Mouse (Mus musculus) urinary bladder, postnatal 4 days (tissue): ENCODE results near the gene Apbb2.

ENCODE experiments used
- DNase-seq, 2 experiments: peaks; one replicate each; pipeline ENCODE4 v3.0.0; 2021 to 2022; ENCODE audit warnings: low spot score in 2 of 2

Gene Apbb2

DNA sequence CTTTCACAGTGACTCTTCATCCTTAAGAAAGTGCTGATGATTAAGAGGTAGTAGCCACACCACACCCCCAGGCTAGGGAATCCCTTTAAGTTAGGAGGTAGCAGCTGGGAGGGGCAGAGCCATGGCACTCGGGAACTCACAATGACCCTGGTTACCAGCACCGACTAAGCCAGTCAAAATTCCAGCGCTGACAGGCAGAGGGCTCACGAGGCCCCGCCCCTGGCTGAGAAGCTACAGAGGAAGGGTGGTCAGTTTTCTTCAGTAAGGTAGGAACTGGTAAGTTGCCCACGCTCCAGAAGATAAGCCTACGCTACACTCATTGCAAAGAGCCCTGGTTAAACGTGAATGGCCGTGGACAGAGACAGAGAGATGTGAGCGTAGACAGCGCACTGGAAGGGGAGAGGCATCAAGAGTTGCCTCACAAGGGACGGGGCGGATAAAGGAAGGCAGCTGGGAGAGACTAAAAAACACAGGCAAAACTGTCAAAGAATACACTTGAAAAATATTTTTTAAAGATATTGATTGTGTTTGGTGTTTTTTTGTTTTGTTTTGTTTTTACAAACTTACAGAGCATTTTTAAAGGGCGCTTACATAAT lies 100.1 kb downstream of the Apbb2 start:
- DNase-seq, result no peak

DNA sequence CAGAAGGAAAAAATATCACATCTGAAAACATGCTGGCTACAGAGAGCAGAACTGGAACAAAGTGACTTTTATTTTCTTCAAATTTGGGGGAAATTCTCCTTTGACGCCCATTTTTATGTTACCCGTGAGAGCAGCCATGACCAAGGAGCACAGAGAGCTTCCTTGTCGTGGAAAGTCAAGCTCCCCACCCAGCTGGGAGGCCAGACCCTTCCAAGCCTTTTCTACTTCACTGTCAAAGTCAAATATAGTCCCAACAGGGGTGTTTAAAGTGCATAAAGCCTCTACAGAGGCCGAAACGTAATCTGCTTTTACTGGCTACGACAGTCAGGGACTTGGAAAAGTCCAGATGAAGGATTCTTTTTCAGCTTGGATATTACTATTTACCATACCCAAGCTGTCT lies 101.1 kb downstream of the Apbb2 start:
- no peak for DNase-seq

DNA sequence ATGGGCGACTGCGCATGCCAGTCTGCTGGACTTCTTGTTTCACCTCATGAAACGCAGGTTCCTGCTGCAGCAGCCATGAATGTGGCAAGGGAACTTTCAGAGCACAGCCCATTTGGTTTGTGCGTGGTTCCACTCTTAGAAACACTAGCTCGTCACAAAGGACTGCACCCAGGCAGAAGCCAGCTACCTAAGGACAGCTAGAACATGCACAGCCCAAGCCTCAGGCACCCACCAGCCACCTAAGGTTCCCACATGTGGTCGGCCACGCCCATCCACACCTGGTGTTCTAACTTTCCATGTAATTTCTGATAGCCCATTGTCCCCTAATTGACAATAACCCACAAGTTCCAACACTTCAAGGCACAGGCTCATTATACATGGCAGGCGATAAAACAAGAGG lies 102.3 kb downstream of the Apbb2 start:
- DNase-seq, result no peak

DNA sequence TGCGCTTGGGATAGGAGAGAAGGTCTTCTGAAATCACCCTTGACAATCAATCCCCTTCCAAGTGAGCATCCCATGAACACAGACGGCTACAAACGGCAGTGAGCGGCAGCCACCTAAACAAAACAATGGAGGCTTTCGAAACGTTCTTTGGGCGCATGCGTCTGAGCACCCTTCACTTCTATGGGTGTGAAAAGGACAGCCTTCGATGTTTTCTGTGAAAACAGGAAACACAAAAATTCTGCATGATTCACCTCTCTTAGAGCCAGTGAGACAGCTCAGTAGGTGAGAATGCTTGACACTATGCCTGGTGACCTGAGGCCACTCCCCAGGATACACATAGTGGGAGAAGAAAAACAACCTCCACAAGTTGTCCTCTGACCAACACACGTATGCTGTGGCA lies 103.3 kb downstream of the Apbb2 start:
- DNase-seq, result no peak

DNA sequence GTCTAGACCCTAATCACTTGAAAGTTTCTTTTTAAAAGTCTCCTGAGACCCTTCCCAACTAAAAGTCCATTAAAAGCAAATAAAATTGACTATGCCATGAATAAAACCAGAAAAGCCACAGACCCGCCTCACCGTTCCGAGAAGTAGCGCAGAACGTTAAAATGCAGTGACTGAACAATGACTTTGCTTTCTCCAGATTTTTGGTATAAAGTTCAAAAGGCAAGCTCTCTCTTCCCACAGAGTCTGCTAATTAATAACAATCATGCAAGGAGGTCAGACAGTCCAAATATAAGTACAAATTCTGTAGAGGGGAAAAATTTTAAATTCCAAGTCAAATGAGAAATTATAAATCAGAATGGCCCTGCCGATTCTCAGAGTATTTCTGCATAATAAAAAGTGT lies 103.9 kb downstream of the Apbb2 start:
- no peak for DNase-seq

DNA sequence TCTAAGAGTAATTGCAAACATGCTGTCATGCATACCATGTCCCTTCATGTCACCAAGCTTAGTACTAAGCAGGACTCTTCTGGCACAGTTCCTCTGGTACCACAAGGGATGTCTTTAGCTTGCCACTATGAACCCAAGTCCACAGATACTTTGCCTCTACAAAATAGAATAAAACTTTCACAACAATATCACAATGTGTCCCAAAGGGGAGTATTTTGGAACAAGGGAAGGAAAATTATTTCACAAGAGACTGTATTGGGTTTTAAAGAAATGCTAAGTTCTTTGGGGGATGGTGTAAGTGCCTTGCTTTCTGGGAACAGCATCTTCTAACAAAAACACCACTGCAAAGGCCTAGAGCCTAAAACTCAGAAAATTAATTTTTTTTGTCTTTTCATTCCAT lies 105.2 kb downstream of the Apbb2 start:
- DNase-seq, result no peak

DNA sequence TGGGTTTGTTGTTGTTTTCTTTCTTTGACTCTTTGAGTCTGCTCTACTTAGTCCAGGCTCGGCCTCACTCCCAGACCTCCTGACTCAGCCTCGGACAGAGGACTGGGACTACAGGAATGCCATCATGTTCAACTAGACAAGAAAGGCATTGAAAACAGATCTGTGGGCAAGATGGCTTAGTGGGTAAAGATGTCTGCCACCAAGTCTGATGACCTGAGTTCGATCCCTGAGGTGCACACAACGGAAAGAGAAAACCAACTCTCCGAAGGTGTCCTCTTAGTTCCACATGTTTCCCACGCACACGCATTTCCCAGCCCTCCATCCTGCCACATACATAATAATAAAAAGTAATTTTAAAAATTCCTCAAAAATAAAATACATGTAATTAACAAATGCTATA lies 106.1 kb downstream of the Apbb2 start:
- no peak for DNase-seq

DNA sequence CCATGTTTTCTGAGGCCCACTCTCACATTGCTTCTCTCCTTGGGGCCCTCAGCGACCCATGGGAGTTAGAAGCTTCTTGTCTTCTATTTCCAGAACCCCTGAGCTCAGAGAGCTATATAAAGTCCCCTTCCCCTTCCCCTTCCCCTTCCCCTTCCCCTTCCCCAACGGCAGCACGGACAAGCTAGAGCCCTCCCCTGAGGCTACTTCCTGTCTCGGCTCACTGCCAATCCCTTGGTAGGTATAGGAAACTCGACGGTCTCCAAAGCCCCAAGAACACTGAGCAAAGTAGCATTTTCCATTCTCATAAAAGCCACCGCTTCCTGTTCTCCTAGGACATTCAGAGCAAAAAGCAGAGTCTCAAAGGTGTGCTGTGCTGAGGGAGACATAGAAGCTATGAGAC lies 107.9 kb downstream of the Apbb2 start:
- DNase-seq, result no peak

DNA sequence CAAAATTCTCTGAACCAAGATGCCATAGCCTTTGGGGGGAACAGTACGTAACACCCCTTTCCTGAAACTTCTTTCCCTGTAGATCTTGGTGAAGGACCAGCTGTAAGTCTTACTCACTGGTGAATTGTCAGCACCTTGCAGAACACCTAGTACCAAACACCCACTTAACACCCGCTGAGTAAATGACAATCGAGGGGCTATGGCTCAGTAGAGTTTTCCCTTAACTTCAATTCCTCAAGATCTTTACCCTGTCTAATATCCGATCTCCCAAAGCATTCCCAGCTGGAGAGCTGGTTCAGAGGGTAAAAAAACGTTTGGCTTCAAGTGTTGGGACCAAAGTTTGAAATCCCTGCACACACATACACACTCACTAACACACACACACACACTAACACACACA lies 109.4 kb downstream of the Apbb2 start:
- DNase-seq, result no peak

DNA sequence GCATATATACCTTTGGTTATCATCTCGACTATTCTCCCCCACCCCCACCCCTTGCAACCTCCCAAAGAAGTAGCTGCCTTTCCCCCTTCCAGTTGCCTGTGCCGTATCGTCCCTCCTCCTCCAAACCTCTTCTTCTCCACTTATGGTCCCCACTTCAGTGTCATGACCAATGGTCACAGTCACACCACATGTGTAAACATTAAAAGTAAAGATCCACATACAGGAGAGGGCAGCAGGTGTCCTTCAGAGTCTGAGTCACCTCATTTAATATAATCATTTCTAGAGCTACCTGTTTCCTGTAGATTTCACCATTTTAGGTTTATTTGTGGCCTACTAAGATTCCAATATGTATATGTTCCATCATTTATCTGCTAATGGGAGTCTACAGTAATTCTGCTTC lies 113.0 kb downstream of the Apbb2 start:
- DNase-seq, result no peak

DNA sequence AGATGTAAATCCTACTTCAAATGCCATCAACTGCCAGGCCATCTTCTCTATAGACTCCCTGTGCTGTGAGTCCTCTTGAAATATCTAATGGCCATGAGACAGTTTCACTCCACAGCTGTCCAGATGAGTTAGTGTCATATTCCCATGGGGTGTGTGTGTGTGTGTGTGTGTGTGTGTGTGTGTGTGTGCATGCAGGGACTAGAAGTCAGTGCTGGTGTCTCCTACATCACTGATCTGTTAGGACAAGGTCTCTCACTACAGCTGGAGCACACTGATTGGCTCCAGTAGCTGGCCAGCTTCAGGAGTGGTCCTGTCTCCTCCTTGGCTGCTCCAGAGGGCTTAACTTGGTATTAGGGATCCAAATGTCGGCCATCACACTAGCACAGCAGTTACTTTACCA lies 113.5 kb downstream of the Apbb2 start:
- DNase-seq, result no peak

DNA sequence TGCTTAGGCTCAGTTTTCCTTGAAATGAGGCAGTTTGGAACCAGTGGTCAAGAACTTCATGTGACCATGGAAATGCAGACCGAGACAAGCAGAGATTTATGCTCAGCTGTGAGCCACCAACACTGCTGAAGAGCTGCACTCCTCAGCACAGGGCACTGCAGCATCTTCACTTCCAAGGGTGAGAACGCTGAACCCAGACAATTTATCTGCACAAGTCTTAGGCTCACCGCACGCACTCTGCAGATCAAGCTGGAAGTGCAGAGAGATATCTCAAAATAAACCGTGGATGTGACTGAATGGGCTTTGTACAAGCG lies 114.2 kb downstream of the Apbb2 start:
- DNase-seq, result no peak

DNA sequence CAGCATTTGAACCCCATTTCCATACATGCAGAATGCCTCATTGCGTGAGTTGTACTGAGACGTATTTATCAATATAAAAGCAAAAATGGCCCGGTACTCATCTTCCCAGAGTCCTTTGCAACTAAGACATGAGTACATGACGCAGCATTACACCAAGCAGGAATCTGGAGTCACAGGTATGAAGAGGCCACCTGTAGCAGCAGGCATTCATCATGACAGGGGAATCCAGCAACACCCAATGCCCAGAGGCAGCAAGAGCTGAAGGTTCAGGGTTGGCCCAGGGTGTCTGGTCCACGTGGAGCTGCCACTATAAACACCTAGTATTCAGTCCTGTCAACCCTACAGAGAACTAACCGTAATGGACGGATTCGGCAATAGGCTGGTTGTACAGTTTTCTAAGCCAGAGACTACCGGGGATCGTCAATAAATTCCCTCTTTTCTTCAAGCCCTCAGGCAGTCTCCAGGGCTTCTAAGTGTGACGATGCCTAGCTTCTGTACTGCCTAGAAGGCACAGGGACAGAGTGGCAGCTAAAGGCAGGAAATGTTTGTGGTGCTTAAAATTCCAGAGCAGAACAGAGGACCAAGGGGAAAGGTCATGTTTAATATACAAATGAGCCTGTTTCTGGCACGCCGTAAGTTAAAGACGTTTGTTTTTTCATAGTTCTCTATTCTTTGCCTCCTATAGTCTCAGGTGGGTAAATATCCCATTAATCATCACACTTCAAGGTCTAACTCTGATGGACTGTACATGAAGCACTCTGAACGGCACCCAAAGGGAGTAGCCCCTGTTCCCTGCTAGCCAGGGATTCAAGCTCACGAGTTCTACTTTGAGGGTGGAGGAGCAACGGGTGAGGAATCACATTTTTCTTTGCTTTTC lies 114.8 kb downstream of the Apbb2 start:
- no peak for DNase-seq

DNA sequence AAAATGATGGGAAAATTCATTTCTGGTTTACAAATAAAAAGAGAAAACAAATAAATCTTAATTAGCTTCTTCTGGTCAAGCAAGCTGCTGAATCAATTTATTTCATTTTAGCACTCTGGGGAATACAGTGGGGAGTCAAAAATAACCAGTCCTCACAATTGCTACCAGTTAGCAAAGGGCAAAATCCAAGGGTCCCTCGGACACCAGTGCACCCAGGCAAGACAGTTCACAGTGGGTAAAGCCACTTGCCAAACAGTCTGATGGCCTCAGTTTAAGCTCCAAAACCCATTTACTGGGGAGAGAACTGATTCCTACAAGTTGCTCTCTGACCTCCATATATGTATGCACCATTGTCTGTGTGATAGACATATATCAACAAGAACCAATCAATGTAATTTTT lies 115.6 kb downstream of the Apbb2 start:
- no peak for DNase-seq

DNA sequence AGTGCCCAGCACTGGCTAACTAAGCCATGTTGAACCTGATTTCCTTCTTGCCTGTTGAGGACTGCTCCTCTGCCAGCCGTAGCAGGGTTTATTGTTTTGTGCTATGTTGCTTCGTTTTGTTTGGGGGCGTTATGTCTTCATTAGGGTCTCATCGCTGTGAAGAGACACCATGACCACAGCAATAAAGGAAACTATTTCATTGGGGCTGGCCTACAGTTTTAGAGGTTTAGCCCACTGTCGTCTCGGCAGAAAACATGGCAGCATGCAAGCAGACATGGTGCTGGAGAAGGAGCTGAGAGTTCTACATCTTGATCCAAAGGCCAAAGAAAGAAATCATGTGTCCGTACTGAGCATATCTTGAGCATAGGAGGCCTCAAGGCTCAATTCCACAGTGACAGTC lies 119.0 kb downstream of the Apbb2 start:
- DNase-seq, result no peak

DNA sequence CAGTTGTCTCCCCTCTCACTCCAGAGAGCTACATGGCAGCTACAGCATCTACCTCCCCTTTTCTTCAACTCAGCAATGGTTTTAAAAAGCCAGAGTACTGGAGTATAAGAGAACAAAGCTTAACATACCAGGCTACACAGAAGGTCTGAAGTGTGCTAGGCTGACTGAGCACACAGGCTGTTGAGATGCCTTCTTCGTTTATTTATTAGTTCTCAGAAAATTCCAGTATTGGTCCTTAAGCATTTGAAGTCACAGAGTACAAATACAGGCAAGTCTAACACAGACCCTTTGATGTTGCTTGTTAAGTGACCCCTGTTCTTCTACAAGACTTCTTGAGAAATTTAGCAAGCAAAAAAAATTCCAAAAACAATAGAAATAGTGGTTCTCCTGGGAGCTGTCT lies 120.4 kb downstream of the Apbb2 start:
- DNase-seq, result no peak

DNA sequence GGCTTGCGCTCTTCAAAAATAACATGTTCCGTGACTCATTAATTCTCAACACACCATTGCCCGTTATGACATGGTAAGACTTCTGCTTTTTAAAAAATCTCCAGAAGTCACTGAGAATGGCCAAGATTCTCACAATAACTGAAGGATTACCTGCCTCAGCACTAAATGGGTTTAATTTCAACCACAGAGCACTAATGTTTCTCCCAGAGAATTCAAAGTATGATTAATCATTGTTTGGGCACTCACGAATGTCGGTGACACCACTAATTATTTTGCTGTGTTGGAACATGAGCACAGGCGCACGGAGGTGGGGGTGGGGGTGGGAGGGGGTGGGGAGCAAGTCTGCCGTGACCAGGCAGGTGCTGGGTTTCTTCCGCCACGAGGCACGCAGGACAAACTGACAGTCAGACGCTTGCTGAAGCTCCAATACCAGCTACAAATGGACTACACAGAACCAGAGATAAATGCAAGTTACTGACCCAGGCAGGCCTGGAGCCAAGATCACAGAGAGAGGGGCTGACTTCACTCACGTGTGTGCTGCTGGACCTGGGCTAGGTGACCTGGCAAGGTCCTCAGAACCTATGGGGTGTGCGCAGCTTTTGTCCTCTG lies 121.0 kb downstream of the Apbb2 start:
- no peak for DNase-seq

DNA sequence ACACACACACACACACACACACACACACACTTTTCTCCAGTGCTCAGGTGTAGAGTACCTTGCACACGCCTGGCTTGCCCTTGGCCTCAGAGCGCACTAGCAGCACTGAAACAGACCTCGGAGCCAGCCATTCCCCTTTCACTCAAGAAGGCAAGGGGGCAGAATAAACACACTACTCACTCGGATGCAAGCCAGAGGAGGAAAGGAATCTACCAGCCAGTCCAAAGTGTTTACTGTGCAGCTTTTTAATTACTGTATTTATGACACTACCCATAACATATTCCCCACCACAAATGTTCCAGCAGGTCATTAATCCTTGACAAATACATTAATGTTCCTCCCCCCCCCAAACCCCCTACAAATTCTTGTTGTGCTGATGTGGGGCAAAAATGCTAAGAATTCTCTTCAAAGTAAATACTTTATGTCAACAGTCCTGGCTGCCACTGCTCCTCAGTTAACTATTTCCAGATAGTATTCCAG lies 121.7 kb downstream of the Apbb2 start:
- no peak for DNase-seq

DNA sequence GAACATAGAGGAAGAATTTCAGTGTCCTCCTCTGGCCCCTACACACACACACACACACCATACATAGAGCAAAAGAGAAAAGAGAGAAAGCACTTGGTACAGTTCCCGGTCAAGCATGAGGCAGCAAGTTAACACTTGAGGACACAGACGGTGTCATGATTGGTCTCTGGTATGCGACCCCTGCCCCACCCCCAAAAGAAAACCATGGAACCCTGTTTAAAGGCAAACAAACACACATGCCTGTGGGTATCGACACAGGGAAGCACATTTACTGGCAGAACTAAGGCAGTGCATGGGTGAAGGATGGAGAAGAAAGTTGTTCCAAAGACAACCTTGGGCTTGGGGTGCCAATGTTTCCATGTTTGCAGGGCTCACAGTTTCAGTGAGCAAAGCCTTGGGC lies 123.9 kb downstream of the Apbb2 start:
- DNase-seq, result no peak

DNA sequence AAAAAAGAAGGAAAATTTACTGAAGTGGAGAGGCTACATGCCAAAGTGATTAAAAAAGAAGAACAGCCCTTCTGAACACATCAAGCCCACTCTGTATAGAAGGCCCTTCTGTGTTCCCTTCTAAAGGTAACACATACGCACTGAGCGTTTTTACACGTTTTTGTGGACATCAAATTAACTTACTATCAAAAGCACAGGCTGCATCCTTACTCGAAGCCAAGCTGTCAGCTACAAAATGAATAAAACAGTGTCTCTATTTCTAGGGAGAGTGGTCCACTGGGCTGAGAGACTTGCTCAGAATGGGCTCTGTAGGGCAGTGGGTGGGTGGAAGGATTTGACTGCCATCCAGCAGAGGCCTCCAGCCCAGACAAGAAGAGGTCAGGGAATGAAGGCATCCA lies 126.0 kb downstream of the Apbb2 start:
- DNase-seq, result no peak

DNA sequence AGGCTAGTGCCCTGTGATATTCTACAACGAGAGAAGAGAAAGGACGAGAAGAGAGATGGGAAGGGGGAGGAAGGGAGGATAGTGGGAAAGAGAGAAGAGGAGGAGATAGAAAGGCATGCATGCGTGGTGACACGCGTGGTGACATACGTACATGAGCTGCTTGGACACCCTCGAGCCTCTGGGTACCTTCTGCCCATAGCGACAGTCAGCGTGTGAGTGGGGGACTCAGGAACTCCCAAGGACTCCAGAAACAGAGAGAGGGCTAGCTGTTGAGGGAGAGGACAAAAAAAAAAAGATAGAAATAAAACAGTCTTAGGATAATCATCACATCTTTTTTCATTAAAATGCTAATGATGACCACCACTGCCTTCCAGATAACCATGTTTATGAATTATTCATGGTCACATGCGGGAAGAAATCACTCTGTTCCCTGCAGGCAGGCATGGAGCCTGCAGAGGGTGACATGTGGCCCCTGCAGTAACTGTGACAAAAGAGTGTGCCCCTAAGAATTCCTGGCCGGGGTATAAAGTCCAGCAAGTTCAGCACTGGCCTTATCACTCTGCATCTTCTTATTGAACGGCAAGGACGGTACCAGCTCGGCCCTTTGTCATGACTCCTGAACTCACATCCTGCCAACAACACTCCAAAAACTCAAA lies 126.5 kb downstream of the Apbb2 start:
- no peak for DNase-seq

DNA sequence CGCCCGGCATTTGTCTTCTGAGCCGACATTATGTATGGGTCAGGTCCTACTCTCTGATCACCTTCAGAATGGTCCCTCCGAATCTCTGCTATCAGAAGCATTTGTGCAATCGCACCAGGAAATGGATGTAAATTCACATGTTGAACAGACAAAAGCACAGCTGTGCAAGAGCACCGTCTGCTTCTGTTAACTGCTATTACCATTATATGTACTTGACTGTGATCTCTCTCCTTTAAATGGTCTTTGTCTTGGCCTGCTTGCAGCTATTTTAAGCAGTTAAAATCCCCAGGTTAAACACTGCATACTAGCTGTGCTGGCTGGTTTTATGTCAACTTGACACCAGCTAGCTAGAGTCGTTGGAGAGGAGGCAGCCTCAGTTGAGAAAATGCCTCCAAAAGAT lies 132.6 kb downstream of the Apbb2 start:
- no peak for DNase-seq

DNA sequence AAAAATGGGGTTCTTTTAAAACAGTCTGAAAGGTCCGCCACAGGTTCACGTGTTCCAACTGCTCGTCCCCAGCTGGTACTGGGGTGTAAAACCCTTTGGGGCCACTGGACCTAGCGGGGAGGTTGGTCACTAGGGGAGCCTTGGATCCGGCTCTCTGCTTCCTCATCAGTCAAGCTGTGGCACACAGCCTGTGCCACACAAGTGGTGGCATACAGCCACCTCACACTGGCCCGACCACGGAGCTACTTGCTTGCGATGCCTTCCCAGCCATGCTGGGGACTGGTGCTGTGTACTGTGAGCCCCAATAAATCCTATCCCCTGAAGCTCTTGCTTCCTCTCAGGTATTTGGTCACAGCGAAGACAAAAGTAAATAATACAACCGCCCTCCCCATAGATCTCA lies 142.3 kb downstream of the Apbb2 start:
- DNase-seq, result no peak
